Mouse (Mus musculus) liver, embryonic 14.5 days (tissue): Measurements from ENCODE around the gene 2810021J22Rik.

Experiments used
- CTCF ChIP-seq: IDR thresholded peaks from 2 replicates; pipeline ENCODE4 v1.5.1; 2016; ENCODE audit warnings: antibody characterized with exemption, low read depth, control low read depth
- EP300 ChIP-seq: IDR thresholded peaks from 2 replicates; pipeline ENCODE4 v1.6.1; 2016; ENCODE audit warnings: antibody characterized with exemption, low read depth

GRCm38 (mm10) chr11:58894456-58894855 is 27.4 kb downstream of the 2810021J22Rik start:
- TF ChIP-seq CTCF (no peak), EP300 (no peak)
